Mouse (Mus musculus) brain, adult 10 weeks (tissue): ENCODE measurements around the gene Brpf1. TPM values are rescaled to one million over a fixed set of nuclear protein-coding genes. Genes with fewer than 3 reads are reported as not detected.

Experiments used
- polyA plus RNA-seq: library from polyadenylated mRNA; stranded (reverse); fragments of 350-450 nt; fragmentation: Illumina TruSeq; extraction: RNeasy Lipid Tissue Mini Kit (QIAGEN cat#74804); gene quantifications from one replicate; pipeline ENCODE4 v1.2.3, GENCODE M21; 2015; ENCODE audit warnings: low read depth, low replicate concordance

Gene Brpf1
- 17.7 TPM for polyA plus RNA-seq

GRCm38 (mm10) chr6:113306986-113307349, at the start of gene Brpf1:
Brpf1 (plus strand) TSS chr6:113307137.

DNA sequence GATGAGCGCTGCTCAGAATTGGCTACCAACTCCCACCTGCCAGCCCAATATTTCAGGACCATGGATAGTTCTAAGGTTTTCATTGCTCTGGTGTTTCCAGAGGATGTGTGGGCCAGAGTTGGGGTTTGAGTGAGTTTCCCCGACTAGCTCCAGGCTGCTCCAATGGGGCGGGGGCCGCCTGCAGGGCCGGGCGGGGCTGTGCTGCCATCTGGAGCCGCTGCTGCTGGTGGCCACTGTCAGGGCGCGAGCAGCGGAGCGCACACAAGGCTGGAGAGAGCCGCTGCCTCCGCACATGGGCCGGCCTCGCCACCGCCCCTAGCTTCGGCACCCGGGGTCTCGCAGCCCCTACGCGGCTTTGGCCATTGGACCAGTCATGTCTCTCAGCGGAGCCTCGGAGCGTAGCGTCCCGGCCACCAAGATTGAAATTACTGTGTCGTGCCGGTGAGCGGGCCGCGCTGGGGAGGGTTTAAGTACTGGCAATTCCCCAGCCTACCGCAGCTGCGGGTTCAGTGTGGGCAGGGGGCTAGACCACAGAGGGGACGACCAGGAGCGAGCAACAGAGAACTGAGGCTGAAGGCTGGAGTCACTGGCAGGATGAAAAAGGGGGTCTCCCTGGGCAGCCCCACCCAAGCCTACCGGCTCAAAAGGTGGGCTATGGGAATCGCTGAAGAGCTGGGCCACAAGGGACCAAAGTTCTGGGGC, 24.7 kb upstream of the Brpf1 start, which contains the start of gene Cpne9:
Gene Cpne9 (plus strand): TSS at position 207 of the 702 bp plus-strand sequence.

GRCm38 (mm10) chr6:113326533-113327315, 19.8 kb downstream of the Brpf1 start, which contains the start of gene Ogg1:
Ogg1 (plus strand) TSS chr6:113326972.

GRCm38 (mm10) chr6:113343177-113344092, 36.5 kb downstream of the Brpf1 start, which contains the start of gene Camk1:
Camk1 (minus strand) TSS chr6:113343984.

Other genes with a start within 250 kb of the Brpf1 start
- gene Setd5, start 229.8 kb upstream of the Brpf1 start, polyA plus RNA-seq: 59.0 TPM
- 54.3 TPM for gene Lhfpl4, start 111.8 kb upstream of the Brpf1 start, polyA plus RNA-seq
- 20.7 TPM for gene Mtmr14, start 69.3 kb upstream of the Brpf1 start, polyA plus RNA-seq
- 68.6 TPM for gene Cpne9, start 24.8 kb upstream of the Brpf1 start, polyA plus RNA-seq
- gene Ogg1, start 19.8 kb downstream of the Brpf1 start, polyA plus RNA-seq: 11.3 TPM
- 128 TPM for gene Camk1, start 36.8 kb downstream of the Brpf1 start, polyA plus RNA-seq
- gene Tada3, start 70.7 kb downstream of the Brpf1 start, polyA plus RNA-seq: 37.3 TPM
- 271 TPM for gene Arpc4, start 71.0 kb downstream of the Brpf1 start, polyA plus RNA-seq
- gene Ttll3, start 82.1 kb downstream of the Brpf1 start, polyA plus RNA-seq: 15.3 TPM
- 15.5 TPM for gene Rpusd3, start 112.2 kb downstream of the Brpf1 start, polyA plus RNA-seq
- gene Cidec, start 128.6 kb downstream of the Brpf1 start, polyA plus RNA-seq: not detected
- 66.5 TPM for gene Jagn1, start 135.4 kb downstream of the Brpf1 start, polyA plus RNA-seq
- not detected for gene Il17re, start 151.3 kb downstream of the Brpf1 start, polyA plus RNA-seq
- 4.6 TPM for gene Il17rc, start 164.3 kb downstream of the Brpf1 start, polyA plus RNA-seq
- gene Creld1, start 176.2 kb downstream of the Brpf1 start, polyA plus RNA-seq: 88.4 TPM
- gene Prrt3, start 194.8 kb downstream of the Brpf1 start, polyA plus RNA-seq: 33.7 TPM
- gene Emc3, start 224.5 kb downstream of the Brpf1 start, polyA plus RNA-seq: 97.5 TPM
- gene Fancd2, start 224.5 kb downstream of the Brpf1 start, polyA plus RNA-seq: 2.2 TPM